Mouse (Mus musculus) testis, adult 2 months (tissue): ENCODE measurements at regions not wholly inside any gene's neighbourhood (a gene's known extent, or its start where the extent isn't known, plus 50 kb on each side); places are given as distances from the start of the nearest gene placed in this dataset.

Source experiments
- CTCF ChIP-seq: fragments of 200-500 bp; IDR thresholded peaks from 2 replicates; pipeline ENCODE4 v1.5.1; 2012; ENCODE audit warnings: low read depth, mild to moderate bottlenecking, inconsistent platforms, low read length, moderate library complexity; ENCODE audit not compliant: control insufficient read depth, insufficient read depth, insufficient replicate concordance
- POLR2A ChIP-seq: fragments of 200-500 bp; IDR thresholded peaks from 2 replicates; pipeline ENCODE4 v1.6.1; 2012; ENCODE audit warnings: low read depth, mild to moderate bottlenecking, inconsistent platforms, low read length, moderate library complexity; ENCODE audit not compliant: control insufficient read depth

DNA sequence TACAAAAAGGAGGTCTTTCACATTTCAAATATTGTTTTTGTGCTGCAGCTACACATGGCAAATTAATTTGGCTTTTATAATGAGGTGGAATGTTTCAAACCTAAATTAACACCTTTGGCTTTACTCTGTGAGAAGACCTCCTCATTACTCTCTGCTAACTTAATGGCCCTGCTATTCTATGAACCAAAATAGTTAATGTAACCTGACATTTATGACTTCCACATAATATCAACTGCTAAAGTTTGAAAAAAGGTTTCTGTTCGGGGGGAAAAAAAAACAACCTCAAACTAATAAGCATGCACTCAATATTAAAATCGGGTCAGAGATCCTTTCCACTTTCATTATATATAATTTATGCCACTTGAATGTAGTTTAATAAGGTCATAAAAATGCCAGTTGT, 197.2 kb upstream of the Cep162 start:
- TF ChIP-seq CTCF (no peak), POLR2A (no peak)
